Mouse (Mus musculus) small intestine, adult 2 months (tissue): ENCODE measurements at regions not wholly inside any gene's neighbourhood (a gene's known extent, or its start where the extent isn't known, plus 50 kb on each side); places are given as distances from the start of the nearest gene placed in this dataset.

Experiments used
- CTCF ChIP-seq: fragments of 200-500 bp; IDR thresholded peaks from 2 replicates; pipeline ENCODE4 v1.5.1; 2012; ENCODE audit warnings: low read depth, mild to moderate bottlenecking, control low read depth, inconsistent platforms, low read length, moderate library complexity, mixed read lengths; ENCODE audit not compliant: insufficient replicate concordance, insufficient read length; ENCODE audit errors: extremely low read depth
- POLR2A ChIP-seq: fragments of 200-500 bp; IDR thresholded peaks from 2 replicates; pipeline ENCODE4 v1.6.1; 2012; ENCODE audit warnings: low read depth, mild to moderate bottlenecking, control low read depth, inconsistent platforms, low read length, moderate library complexity

GRCm38 (mm10) chr14:105621124-105621523, 275.5 kb downstream of the Spry2 start:
- TF ChIP-seq CTCF (no peak), POLR2A (no peak)
